Mouse (Mus musculus) adrenal gland, adult (tissue): ENCODE results near the gene Nrip1.
A peak's percentile ranks its signal among the peaks of the same experiment; 100 is the strongest.

Experiments
- DNase-seq, 2 experiments: peaks; one replicate each; pipeline ENCODE4 v3.0.0; 2022 to 2023; ENCODE audit warnings: low spot score in 1 of 2; ENCODE audit not compliant: inconsistent age in 2 of 2

Gene Nrip1

GRCm38 (mm10) chr16:76349053-76349452 lies 24.6 kb downstream of the Nrip1 start:
- no peak for DNase-seq

GRCm38 (mm10) chr16:76347719-76348421 lies 25.8 kb downstream of the Nrip1 start:
- peak in 1 of 2 experiments; percentile 81 for DNase-seq

DNA sequence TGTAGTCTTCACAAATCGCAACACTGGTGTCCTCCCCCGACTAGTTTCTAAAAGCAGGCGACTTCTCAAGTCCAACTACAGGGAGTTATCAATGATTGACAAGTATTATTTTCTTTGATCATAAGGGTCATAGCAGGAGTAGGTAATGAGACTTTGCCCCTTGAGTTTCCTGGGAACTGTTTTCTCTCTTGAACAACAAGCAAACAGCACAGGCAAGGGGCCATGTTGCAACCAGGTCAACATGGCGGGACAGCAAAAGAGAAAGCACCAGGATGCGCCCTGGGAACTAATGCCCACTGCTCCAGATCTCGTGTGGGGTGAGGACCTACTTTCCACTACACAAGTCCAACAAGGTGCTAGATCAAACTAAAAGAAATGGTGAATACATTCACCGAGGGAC lies 27.3 kb downstream of the Nrip1 start:
- no peak for DNase-seq

GRCm38 (mm10) chr16:76344761-76345368 lies 28.8 kb downstream of the Nrip1 start:
- DNase-seq, result no peak

DNA sequence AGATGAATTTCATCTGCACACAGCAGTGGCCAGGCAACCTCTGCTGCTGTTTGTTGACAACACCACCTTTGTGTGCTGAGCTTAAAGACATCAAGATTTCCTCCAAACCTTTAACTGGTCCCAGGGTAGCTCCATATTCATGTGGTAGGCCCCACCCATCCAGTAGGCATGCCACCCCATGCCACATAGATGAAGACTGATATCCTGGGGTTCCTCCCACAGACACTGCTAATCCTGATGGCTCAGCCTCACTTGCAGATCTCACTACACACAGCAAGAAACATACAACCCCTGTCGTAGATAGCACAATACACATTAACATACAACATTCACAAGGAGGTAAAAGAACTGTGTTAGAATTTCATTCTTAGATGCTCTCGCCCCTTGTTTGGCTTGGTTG lies 29.6 kb downstream of the Nrip1 start:
- no peak for DNase-seq

GRCm38 (mm10) chr16:76341636-76342035 lies 32.0 kb downstream of the Nrip1 start:
- DNase-seq, result peak in 1 of 2 experiments; percentile 77

DNA sequence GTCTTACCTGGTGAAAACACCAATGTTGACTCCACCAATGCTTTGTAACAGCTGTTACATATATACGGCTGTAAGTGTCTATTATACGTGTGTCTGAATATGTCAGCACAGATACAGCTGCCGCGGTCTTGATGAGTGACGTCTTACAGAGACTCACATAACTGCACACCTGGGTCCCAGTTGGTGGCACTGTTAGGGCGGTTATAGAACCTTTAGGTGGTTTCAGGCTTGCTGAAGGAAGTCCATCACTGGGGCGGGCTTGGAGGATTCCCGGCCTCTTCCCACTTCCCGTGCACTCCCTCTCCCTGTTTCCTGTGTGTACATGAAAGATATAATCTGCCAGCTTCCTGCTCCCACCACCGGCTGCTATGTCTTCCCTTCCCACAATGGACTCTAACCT lies 34.4 kb downstream of the Nrip1 start:
- DNase-seq, result no peak

GRCm38 (mm10) chr16:76337351-76337750 lies 36.3 kb downstream of the Nrip1 start:
- no peak for DNase-seq

GRCm38 (mm10) chr16:76336932-76337331 lies 36.7 kb downstream of the Nrip1 start:
- no peak for DNase-seq

DNA sequence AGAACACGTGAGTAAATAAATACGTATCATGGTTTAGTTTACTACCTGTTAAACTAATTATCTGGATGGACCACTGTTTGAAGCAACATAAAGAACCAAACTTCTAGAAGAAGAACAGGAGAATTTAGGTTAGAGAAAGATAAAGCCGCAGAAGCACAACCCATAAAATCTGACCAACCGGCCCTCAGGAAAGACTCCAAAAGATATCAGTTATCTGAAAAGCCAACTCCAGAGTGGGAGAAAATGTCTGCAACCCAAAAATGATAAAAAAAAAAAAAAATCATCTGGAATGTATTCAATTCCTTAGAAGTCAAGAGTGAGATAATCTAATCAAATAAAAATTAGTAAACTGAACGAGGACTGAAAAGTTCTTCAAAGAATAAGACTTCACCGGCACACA lies 37.7 kb downstream of the Nrip1 start:
- no peak for DNase-seq

DNA sequence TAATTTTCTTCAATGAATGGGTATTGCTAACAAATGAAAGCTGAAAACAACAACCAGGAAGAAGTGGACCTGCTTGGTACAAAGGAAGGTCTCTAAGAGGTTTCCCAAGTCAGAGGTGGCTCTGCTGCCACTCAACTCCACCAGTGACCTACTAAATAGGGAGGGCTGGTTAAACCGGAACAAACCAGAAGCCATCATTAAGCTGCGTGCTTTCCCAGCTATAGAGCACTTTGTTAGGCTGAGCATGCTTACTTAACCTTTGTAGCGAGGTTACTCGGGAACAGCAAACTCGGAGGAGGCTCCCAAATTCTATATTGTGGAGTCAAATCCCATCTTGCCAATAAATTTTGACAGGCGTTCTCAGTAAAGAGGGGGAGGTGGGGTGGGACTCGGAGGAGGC lies 41.5 kb downstream of the Nrip1 start:
- DNase-seq, result peak in 1 of 2 experiments; percentile 46

GRCm38 (mm10) chr16:76331231-76331630 lies 42.4 kb downstream of the Nrip1 start:
- no peak for DNase-seq

DNA sequence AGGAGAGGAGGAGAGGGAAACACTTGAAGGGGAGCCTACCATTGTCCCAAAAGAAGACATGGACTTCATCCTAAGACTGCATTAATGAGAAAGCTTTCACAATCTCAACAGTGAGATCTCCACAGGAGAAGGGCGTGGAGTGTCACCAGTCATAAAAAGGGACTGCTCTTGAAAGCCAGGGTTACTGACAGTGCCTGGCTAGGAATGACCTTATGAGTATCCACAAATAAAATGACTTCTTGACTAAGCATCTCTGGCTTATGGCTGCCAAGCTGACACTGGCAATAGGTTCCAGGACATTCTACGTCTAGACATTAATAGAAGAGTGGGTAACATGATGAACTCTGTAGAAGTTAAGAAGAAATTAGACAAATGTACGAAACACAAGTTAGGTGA lies 48.3 kb downstream of the Nrip1 start:
- DNase-seq, result peak in 1 of 2 experiments; percentile 75

- peak in 1 of 2 experiments; percentile 69 for DNase-seq
Measured at GRCm38 (mm10) chr16:76324411-76325314, 49.0 kb downstream of the Nrip1 start.

DNA sequence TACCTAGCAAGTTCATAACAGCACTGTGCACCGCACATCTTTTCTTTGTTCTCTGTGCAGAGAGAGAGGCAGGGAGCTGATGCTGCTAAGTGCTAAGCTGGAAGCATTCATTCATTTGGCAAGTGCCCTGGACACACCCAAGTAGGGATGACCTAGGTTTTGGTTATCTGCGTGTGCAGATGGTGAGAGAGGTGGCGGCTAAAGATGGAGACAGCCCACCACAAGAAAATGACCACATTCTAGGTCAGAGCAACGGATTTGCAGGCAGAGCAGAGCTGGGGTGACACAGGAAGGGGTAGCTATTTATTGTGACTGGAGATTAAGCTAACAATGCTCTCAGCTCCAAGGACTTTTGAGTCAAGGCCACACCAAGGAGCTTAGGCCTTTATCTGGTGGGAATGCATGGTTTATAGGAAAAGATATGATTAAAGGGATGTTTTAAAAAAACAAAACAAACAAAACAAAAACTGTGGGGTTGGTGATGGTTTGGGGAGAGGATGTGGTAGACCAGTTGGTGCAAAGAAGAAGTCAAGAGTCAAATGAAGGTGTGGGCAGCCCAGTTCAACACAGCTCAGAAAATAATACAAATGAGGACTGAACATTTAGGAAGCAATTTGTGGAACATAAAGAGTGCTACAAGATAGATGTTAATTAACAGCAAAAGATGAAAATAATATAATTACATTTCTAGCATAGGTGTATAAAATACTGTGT lies 49.9 kb downstream of the Nrip1 start:
- DNase-seq, result peak in 1 of 2 experiments; percentile 76

DNA sequence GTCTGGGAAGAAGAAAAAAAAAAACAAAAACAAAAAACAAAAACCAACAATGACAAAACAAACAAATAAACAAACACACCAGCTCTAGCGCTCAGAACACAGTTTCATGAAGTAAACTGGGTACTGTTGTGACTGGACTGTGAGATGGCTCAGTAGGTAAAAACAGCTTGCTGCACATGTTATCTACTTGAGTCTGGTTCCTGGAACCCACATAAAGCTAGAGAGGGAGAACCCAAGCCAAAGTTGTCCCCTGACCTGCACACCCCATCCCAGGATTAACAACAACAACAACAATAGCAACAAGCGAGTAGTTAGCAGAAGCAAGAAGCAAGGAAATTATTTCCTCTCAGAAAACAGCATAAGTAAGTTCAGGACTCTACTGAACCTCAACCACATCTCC lies 50.5 kb downstream of the Nrip1 start:
- no peak for DNase-seq

DNA sequence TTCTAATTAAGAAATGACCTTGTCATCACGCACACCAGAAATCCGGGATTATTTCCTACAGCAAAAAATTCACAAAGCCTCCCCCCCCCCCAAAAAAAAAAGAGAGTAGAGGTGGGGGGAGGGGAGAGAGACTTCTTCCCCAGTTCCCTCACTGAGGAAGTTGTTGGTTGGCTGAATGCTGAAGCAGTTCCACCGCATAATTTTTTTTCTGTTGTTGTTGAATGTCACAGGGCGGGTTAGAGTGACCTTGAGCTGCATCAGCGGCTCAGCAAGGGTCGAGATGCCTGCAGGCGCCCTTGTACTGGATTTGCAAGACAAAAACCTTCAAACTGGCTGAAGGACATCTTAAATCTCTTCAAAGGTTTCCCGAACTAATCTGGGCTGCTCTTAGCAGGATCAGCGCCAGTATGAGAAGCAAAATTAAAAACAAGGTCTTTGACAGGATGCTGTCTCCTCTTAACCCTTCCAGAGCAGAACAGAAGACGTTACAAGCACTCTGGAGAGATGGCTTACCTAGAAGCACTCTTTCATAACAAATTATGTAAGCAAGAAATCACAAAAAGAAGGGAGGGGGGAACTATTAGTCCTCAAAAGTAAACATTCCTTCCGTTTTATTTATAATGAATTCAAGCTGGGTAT lies 52.0 kb downstream of the Nrip1 start:
- DNase-seq, result peak; percentile 88 to 93

- no peak for DNase-seq
Measured at GRCm38 (mm10) chr16:76320118-76320473, 53.5 kb downstream of the Nrip1 start.

DNA sequence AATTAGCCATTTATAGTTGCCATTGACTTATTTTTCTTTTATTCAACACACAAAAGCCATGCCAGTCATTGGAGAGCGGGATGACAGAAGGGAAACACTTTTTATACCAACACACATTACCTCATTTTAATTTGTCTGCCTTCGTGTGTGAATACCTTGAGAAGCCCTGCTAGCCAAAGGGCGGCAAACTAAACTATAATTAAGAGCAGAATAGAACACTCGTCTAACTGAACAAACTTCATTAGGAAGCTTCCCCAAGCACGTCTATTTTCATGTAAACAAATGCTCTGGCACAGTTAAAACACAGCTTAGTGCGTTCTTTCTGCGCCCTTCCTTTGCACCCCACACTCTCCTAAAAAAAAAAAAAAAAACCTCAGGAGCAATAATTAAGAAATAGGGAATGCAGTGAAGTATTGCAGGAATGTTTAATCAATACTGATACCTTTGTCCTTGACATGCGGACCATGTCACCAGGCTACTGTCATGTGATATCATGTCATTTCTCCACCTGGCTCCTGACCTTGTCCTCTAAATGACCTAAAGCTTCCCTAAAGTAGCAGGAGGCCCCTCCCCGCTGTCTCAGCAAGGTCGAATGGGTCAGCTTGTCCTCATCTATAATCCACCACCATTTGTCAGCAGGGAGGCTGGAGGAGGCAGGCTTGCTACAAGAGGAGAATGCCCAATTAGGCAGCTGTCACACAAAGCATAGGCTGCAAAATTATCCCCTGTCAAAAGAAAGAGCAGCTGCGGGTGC lies 54.1 kb downstream of the Nrip1 start:
- DNase-seq, result peak; percentile 81 to 91

- DNase-seq, result peak in 1 of 2 experiments; percentile 59
Measured at GRCm38 (mm10) chr16:76318331-76318922, 55.2 kb downstream of the Nrip1 start.
